22 mouse cellular contexts compared by ENCODE assay signal in the genomic region with DNA sequence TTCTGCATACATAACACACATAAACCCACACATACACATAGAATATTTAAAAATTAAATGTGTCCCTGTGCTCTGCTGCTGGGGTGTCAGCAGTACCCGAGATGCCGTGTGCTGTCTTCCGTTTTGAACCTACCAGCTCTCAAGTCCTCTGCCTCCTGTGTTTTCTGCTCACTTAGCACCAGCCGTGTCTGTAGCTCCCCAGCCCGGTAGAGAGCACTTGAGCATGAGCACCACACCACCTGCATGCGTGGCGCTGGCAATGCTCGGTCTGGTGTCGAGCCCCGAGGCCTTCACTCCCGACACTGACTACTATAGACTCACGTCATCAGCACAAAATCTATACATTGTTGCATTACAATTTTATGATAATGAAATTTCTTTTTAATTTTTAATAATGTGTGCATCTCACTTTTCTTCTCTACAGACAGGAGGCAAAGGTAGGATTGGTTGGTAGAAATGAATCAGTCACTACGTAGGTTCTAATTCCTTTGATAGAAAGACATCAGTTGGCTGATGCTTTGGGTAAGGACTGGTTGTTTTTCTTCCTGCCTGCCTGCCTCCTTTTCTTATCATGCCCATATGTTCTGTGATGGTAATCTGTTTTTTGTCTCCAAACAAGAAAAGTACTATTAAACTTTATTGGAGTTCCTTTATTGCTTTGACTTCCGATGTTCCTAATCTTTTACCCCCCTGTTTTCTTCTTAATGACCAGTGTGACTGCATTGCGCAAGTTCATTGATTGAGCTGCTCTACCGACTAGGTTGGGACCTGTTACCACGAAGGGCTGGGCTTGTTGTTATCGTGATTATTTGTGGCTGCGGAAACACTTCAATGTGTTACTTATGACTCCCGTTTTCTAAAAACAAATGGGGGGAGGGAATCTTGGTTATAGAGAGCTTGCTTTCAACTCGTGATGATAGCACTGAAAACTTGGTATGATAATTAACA.
DNase-seq lines count a peak whose midpoint lies in the region; ATAC-seq and TF ChIP-seq lines count a peak whose summit lies in the region.
"Had no signal": no experiment of that assay in that cellular context is flagged by ENCODE, and none has a peak within 500 bp of the region (broad histone marks: within the 10 kb centered on the region; RNA-seq: fewer than 3 reads in every experiment).

No protein-coding gene starts in this region.

- WGBS in intestine, embryonic 16.5 days: 76% methylated on average over 21 of the region's 21 CpGs
- 94% methylated on average over 21 of the region's 21 CpGs for WGBS in hindbrain, postnatal 0 days

- H3K27ac ChIP-seq in layer of hippocampus, adult 2 months: peak overlapping the region; percentile 62; the same call in 1 of the 2 replicates
- H3K27ac ChIP-seq in intestine, embryonic 16.5 days (ENCODE audit: low read length): no peak overlapping the region
- no peak overlapping the region for H3K27ac ChIP-seq in hindbrain, postnatal 0 days
- H3K27ac ChIP-seq: embryonic facial prominence, embryonic 15.5 days; forebrain, embryonic 15.5 days; gastrocnemius, adult 2 months; heart, embryonic 15.5 days; hindbrain, embryonic 13.5 days had no signal

- ATAC-seq in G1E (ENCODE audit: extremely low read depth, insufficient number of reproducible peaks, low FRiP score, poor library complexity, severe bottlenecking): peak; percentile 90
- peak; percentile 85 for ATAC-seq in intestine, embryonic 16.5 days
- ATAC-seq in megakaryocyte progenitor cell, adult 5-6 weeks (replicated peaks; ENCODE audit: poor library complexity): peak; percentile 18; the same call in 1 of the 2 replicates
- ATAC-seq in hindbrain, postnatal 0 days: no peak
- ATAC-seq: forebrain, embryonic 15.5 days had no signal

- H3K4me3 ChIP-seq in layer of hippocampus, adult 2 months: no peak overlapping the region
- no peak overlapping the region for H3K4me3 ChIP-seq in G1E (ENCODE audit: low read depth, low read length)
- H3K4me3 ChIP-seq in intestine, embryonic 16.5 days (ENCODE audit: low read length): no peak overlapping the region
- no peak overlapping the region for H3K4me3 ChIP-seq in hindbrain, postnatal 0 days (ENCODE audit: low read length)
- H3K4me3 ChIP-seq: embryonic facial prominence, embryonic 15.5 days; erythroblast, embryonic 14.5 days; forebrain, embryonic 15.5 days; gastrocnemius, adult 2 months; heart, embryonic 15.5 days; hindbrain, embryonic 13.5 days had no signal

- no peak for DNase-seq in layer of hippocampus, adult 2 months (ENCODE audit: low spot score in 2 of 2)
- no peak for DNase-seq in layer of hippocampus, adult 9-10 months (ENCODE audit: low spot score)
- DNase-seq in G1E (ENCODE audit: low spot score): peak; percentile 7
- no peak for DNase-seq in hindbrain, postnatal 0 days (ENCODE audit: low spot score)
- no peak for DNase-seq in urinary bladder, postnatal 4 days (ENCODE audit: low spot score in 2 of 2)
- DNase-seq: adrenal gland, adult 8-10 months; cerebellum, adult 11 months; cerebellum, adult 8-10 months; cerebellum, postnatal 14 days; embryo, embryonic 11 days; gastrocnemius, adult 2 months; gastrocnemius, postnatal 25 days; heart, adult 18-20 months; heart, postnatal 14 days had no signal

- H3K9ac ChIP-seq in intestine, embryonic 16.5 days (ENCODE audit: low read depth, low read length): no peak overlapping the region
- no peak overlapping the region for H3K9ac ChIP-seq in hindbrain, postnatal 0 days (replicated peaks; ENCODE audit: low read length)
- H3K9ac ChIP-seq: embryonic facial prominence, embryonic 15.5 days; forebrain, embryonic 15.5 days; heart, embryonic 15.5 days; hindbrain, embryonic 13.5 days had no signal

- H3K4me2 ChIP-seq in intestine, embryonic 16.5 days (ENCODE audit: low read depth, low read length): no peak overlapping the region
- H3K4me2 ChIP-seq in hindbrain, postnatal 0 days (ENCODE audit: low read depth, low read length): no peak overlapping the region
- H3K4me2 ChIP-seq: embryonic facial prominence, embryonic 15.5 days; forebrain, embryonic 15.5 days; heart, embryonic 11.5 days; heart, embryonic 15.5 days; hindbrain, embryonic 13.5 days had no signal

- H3K4me1 ChIP-seq in G1E (ENCODE audit: insufficient read depth, low read depth, low read length): peaks cover 9% of the 10 kb centered on the region
- no peaks in the 10 kb centered on the region; the same call in 1 of the 2 replicates for H3K4me1 ChIP-seq in intestine, embryonic 16.5 days (ENCODE audit: control insufficient read depth, insufficient read depth, low read length)
- H3K4me1 ChIP-seq in hindbrain, postnatal 0 days (ENCODE audit: insufficient read depth, low read length): no peaks in the 10 kb centered on the region
- H3K4me1 ChIP-seq: embryonic facial prominence, embryonic 15.5 days; forebrain, embryonic 15.5 days; heart, embryonic 15.5 days; hindbrain, embryonic 13.5 days had no signal

- H3K36me3 ChIP-seq in G1E (replicated peaks): peaks cover 2% of the 10 kb centered on the region
- no peaks in the 10 kb centered on the region for H3K36me3 ChIP-seq in intestine, embryonic 16.5 days (ENCODE audit: control insufficient read depth, insufficient read depth, low read length)
- H3K36me3 ChIP-seq in hindbrain, postnatal 0 days (ENCODE audit: insufficient read depth, low read length): no peaks in the 10 kb centered on the region
- H3K36me3 ChIP-seq: embryonic facial prominence, embryonic 15.5 days; forebrain, embryonic 15.5 days; heart, embryonic 15.5 days had no signal

- TF ChIP-seq CTCF in layer of hippocampus, adult 2 months (conservative IDR thresholded peaks at IDR 0.05): no peak
- TF ChIP-seq CTCF in G1E (IDR thresholded peaks at IDR 0.05; ENCODE audit: low read depth, low read length): no peak
- no peak for TF ChIP-seq CTCF in hindbrain, postnatal 0 days (IDR thresholded peaks at IDR 0.05; ENCODE audit: low read depth)

- H3K9me3 ChIP-seq in G1E (replicated peaks): no peaks in the 10 kb centered on the region
- no peaks in the 10 kb centered on the region for H3K9me3 ChIP-seq in intestine, embryonic 16.5 days (ENCODE audit: control insufficient read depth, low read length)
- no peaks in the 10 kb centered on the region for H3K9me3 ChIP-seq in hindbrain, postnatal 0 days (ENCODE audit: low read length)
- H3K9me3 ChIP-seq: embryonic facial prominence, embryonic 15.5 days; forebrain, embryonic 15.5 days; heart, embryonic 15.5 days; hindbrain, embryonic 13.5 days had no signal

- no peaks in the 10 kb centered on the region for H3K27me3 ChIP-seq in G1E (ENCODE audit: insufficient read depth, low read length)
- H3K27me3 ChIP-seq in intestine, embryonic 16.5 days (replicated peaks; ENCODE audit: control insufficient read depth, insufficient read depth, low read length): no peaks in the 10 kb centered on the region
- no peaks in the 10 kb centered on the region for H3K27me3 ChIP-seq in hindbrain, postnatal 0 days (ENCODE audit: insufficient read depth, low read length)
- H3K27me3 ChIP-seq: embryonic facial prominence, embryonic 15.5 days; forebrain, embryonic 15.5 days; heart, embryonic 15.5 days; hindbrain, embryonic 13.5 days had no signal
